ENCODE assay signal across 22 mouse cellular contexts in the genomic region with DNA sequence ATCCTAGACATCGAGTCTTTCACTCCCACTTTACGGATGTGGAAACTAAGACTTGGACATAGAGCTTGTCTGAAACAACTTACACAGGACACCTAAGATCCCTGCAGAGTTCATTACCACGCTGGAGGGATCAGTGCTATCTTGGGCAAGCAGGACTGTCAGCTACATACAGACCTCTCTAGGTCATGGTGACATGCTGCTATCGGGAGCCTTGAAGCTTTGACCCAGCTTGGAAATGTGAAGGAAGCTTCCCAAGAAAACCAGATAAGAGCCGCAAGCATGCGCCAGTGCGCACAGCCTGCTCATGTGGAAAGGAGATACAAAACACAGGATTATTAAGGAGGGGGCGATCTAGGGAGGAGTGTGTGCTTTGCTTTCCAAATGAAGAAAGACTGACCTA. TPM values are rescaled to one million over a fixed set of nuclear protein-coding genes. Genes with fewer than 3 reads are reported as not detected.
DNase-seq lines count a peak whose midpoint lies in the region; ATAC-seq and TF ChIP-seq lines count a peak whose summit lies in the region.
"Had no signal": no experiment of that assay in that cellular context is flagged by ENCODE, and none has a peak within 500 bp of the region (broad histone marks: within the 10 kb centered on the region; RNA-seq: fewer than 3 reads in every experiment).

No protein-coding gene starts in this region.

- peaks cover 40% of the 10 kb centered on the region for H3K4me1 ChIP-seq in heart, embryonic 10.5 days
- peaks cover 10% of the 10 kb centered on the region; the same call in 1 of the 2 replicates for H3K4me1 ChIP-seq in intestine, embryonic 15.5 days (replicated peaks)
- H3K4me1 ChIP-seq in intestine, postnatal 0 days (replicated peaks; ENCODE audit: control insufficient read depth, insufficient read depth, low read length) = no peaks in the 10 kb centered on the region
- H3K4me1 ChIP-seq in intestine, embryonic 16.5 days (ENCODE audit: control insufficient read depth, insufficient read depth, low read length) = peaks cover 24% of the 10 kb centered on the region

- no peak overlapping the region for H3K27ac ChIP-seq in heart, embryonic 10.5 days
- H3K27ac ChIP-seq in intestine, embryonic 15.5 days = no peak overlapping the region
- H3K27ac ChIP-seq in intestine, postnatal 0 days (ENCODE audit: low read depth, low read length) = no peak overlapping the region
- H3K27ac ChIP-seq in intestine, embryonic 16.5 days (ENCODE audit: low read length) = no peak overlapping the region
- H3K27ac ChIP-seq: forebrain, embryonic 10.5 days; hindbrain, embryonic 12.5 days had no signal

- no peaks in the 10 kb centered on the region for H3K9me3 ChIP-seq in heart, embryonic 10.5 days
- H3K9me3 ChIP-seq in intestine, embryonic 15.5 days = no peaks in the 10 kb centered on the region
- no peaks in the 10 kb centered on the region for H3K9me3 ChIP-seq in intestine, postnatal 0 days (ENCODE audit: control insufficient read depth)
- no peaks in the 10 kb centered on the region for H3K9me3 ChIP-seq in intestine, embryonic 16.5 days (ENCODE audit: control insufficient read depth, low read length)
- H3K9me3 ChIP-seq: embryonic facial prominence, embryonic 15.5 days; forebrain, embryonic 10.5 days; hindbrain, embryonic 12.5 days had no signal

- 49% methylated on average over 8 of the region's 8 CpGs for WGBS in heart, embryonic 10.5 days
- 86% methylated on average over 8 of the region's 8 CpGs for WGBS in intestine, embryonic 15.5 days
- 66% methylated on average over 8 of the region's 8 CpGs for WGBS in intestine, postnatal 0 days
- 79% methylated on average over 8 of the region's 8 CpGs for WGBS in intestine, embryonic 16.5 days

- no peak overlapping the region for H3K4me3 ChIP-seq in heart, embryonic 10.5 days
- no peak overlapping the region for H3K4me3 ChIP-seq in intestine, embryonic 15.5 days (replicated peaks)
- no peak overlapping the region for H3K4me3 ChIP-seq in intestine, postnatal 0 days (ENCODE audit: low read depth, low read length)
- H3K4me3 ChIP-seq in intestine, embryonic 16.5 days (ENCODE audit: low read length) = no peak overlapping the region
- H3K4me3 ChIP-seq: embryonic facial prominence, embryonic 15.5 days; erythroblast, embryonic 14.5 days; forebrain, embryonic 10.5 days; hindbrain, embryonic 12.5 days had no signal

- H3K36me3 ChIP-seq in heart, embryonic 10.5 days = peaks cover 45% of the 10 kb centered on the region
- peaks cover 9% of the 10 kb centered on the region for H3K36me3 ChIP-seq in intestine, embryonic 15.5 days
- H3K36me3 ChIP-seq in intestine, postnatal 0 days (ENCODE audit: control insufficient read depth, insufficient read depth) = peaks cover 51% of the 10 kb centered on the region
- H3K36me3 ChIP-seq in intestine, embryonic 16.5 days (ENCODE audit: control insufficient read depth, insufficient read depth, low read length) = peaks cover 11% of the 10 kb centered on the region; the same call in 1 of the 2 replicates

- no peak overlapping the region for H3K4me2 ChIP-seq in intestine, embryonic 15.5 days (replicated peaks)
- H3K4me2 ChIP-seq in intestine, postnatal 0 days (replicated peaks; ENCODE audit: low read depth) = no peak overlapping the region
- no peak overlapping the region for H3K4me2 ChIP-seq in intestine, embryonic 16.5 days (ENCODE audit: low read depth, low read length)
- H3K4me2 ChIP-seq: embryonic facial prominence, embryonic 15.5 days; heart, embryonic 11.5 days; hindbrain, embryonic 12.5 days had no signal

- DNase-seq in heart, adult 11 months = peak; percentile 84
- DNase-seq in heart, embryonic 10.5 days (ENCODE audit: low spot score) = no peak
- peak; percentile 83 for DNase-seq in ovary, adult 18-20 months (ENCODE audit: low spot score)
- no peak for DNase-seq in ovary, postnatal 10 days (ENCODE audit: low spot score)
- DNase-seq: adrenal gland, adult 2 months; cerebellum, adult 11 months; cerebellum, adult 8-10 months; cerebellum, postnatal 14 days; embryo, embryonic 11 days; heart, postnatal 4 days had no signal

- TF ChIP-seq CTCF in intestine, postnatal 0 days (IDR thresholded peaks at IDR 0.05; ENCODE audit: low read depth) = no peak

- no peaks in the 10 kb centered on the region for H3K27me3 ChIP-seq in heart, embryonic 10.5 days (ENCODE audit: insufficient read depth, poor library complexity, severe bottlenecking)
- H3K27me3 ChIP-seq in intestine, embryonic 15.5 days (replicated peaks) = no peaks in the 10 kb centered on the region
- no peaks in the 10 kb centered on the region for H3K27me3 ChIP-seq in intestine, postnatal 0 days (replicated peaks; ENCODE audit: control insufficient read depth, insufficient read depth, low read length)
- no peaks in the 10 kb centered on the region for H3K27me3 ChIP-seq in intestine, embryonic 16.5 days (replicated peaks; ENCODE audit: control insufficient read depth, insufficient read depth, low read length)
- H3K27me3 ChIP-seq: CH12.LX; embryonic facial prominence, embryonic 15.5 days; hindbrain, embryonic 12.5 days had no signal

- no peak overlapping the region for H3K9ac ChIP-seq in intestine, embryonic 15.5 days
- no peak overlapping the region for H3K9ac ChIP-seq in intestine, postnatal 0 days (ENCODE audit: low read depth, low read length)
- 0 out of 2 replicates have a peak overlapping the region, but pooled peaks have one; percentile 3 for H3K9ac ChIP-seq in intestine, embryonic 16.5 days (ENCODE audit: low read depth, low read length)
- H3K9ac ChIP-seq: embryonic facial prominence, embryonic 15.5 days; hindbrain, embryonic 12.5 days had no signal

- 0 out of 2 replicates have a peak, but pooled peaks have one; percentile 11 for ATAC-seq in intestine, embryonic 15.5 days
- ATAC-seq in intestine, postnatal 0 days = no peak
- 0 out of 2 replicates have a peak, but pooled peaks have one; percentile 6 for ATAC-seq in intestine, embryonic 16.5 days
- ATAC-seq: forebrain, embryonic 14.5 days; hindbrain, embryonic 16.5 days; inflammation-experienced regulatory T-cells, adult 6 months had no signal

RNA-seq across cellular contexts. Expression of a gene that starts 22.8 kb away (rescaled TPM):
- polyA plus RNA-seq in heart, embryonic 10.5 days (2016; fragmentation: Nextera tagmentation; extraction: Ambion mirVana) = 0.14 and 0.41 TPM in 2 replicates
- 0.13 and 0.14 TPM in 2 replicates for polyA plus RNA-seq in intestine, embryonic 15.5 days (2015; fragmentation: Nextera tagmentation; extraction: Ambion mirVana)
- polyA plus RNA-seq in intestine, postnatal 0 days (2015; fragmentation: Nextera tagmentation; extraction: Ambion mirVana) = not detected in 2 replicates
- 0.11 and 0.13 TPM in 2 replicates for polyA plus RNA-seq in intestine, embryonic 16.5 days (2015; fragmentation: Nextera tagmentation; extraction: Ambion mirVana)

RNA-seq across cellular contexts. Expression of a gene that starts 50.8 kb away (rescaled TPM):
- 42.3 and 58.6 TPM in 2 replicates for polyA plus RNA-seq in heart, embryonic 10.5 days (2016; fragmentation: Nextera tagmentation; extraction: Ambion mirVana)
- 56.8 and 61.0 TPM in 2 replicates for polyA plus RNA-seq in intestine, embryonic 15.5 days (2015; fragmentation: Nextera tagmentation; extraction: Ambion mirVana)
- polyA plus RNA-seq in intestine, postnatal 0 days (2015; fragmentation: Nextera tagmentation; extraction: Ambion mirVana) = 30.5 and 33.3 TPM in 2 replicates
- 65.0 and 65.6 TPM in 2 replicates for polyA plus RNA-seq in intestine, embryonic 16.5 days (2015; fragmentation: Nextera tagmentation; extraction: Ambion mirVana)

Comparison
In these comparisons a context has a peak if more than half of its experiments do, and no peak if none do; other contexts are left out.
1. DNase-seq: peak in heart, adult 11 months (single experiment) and ovary, adult 18-20 months (single experiment); none in heart, embryonic 10.5 days (single experiment) and ovary, postnatal 10 days (single experiment).